Mouse (Mus musculus): ENCODE results near the gene Isyna1.

The Isyna1 gene

GRCm38 (mm10) chr8:70602139-70602811 lies 8.1 kb downstream of the Isyna1 start:
- no peak for DNase-seq (ENCODE audit: low spot score in 2 of 2)

- DNase-seq (ENCODE audit: low spot score in 2 of 2) = no peak
These were observed 10.4 kb downstream of the Isyna1 start for GRCm38 (mm10) chr8:70604558-70604957.

GRCm38 (mm10) chr8:70605871-70606779 lies 12.0 kb downstream of the Isyna1 start:
- DNase-seq (ENCODE audit: low spot score in 2 of 2) = no peak

- DNase-seq (ENCODE audit: low spot score in 2 of 2) = no peak
These were observed 12.8 kb downstream of the Isyna1 start for GRCm38 (mm10) chr8:70606780-70607602.

GRCm38 (mm10) chr8:70607603-70607897 lies 13.4 kb downstream of the Isyna1 start:
- DNase-seq (ENCODE audit: low spot score in 2 of 2) = no peak

- no peak for DNase-seq (ENCODE audit: low spot score in 2 of 2)
These were observed 13.9 kb downstream of the Isyna1 start for GRCm38 (mm10) chr8:70607898-70608748.

- DNase-seq (ENCODE audit: low spot score in 2 of 2) = no peak
These were observed 14.7 kb downstream of the Isyna1 start, which contains the start of gene Ssbp4 for GRCm38 (mm10) chr8:70608749-70609367. Gene Ssbp4, minus strand, starts transcription at chr8:70608872.

- DNase-seq (ENCODE audit: low spot score in 2 of 2) = no peak
These were observed 15.2 kb downstream of the Isyna1 start for GRCm38 (mm10) chr8:70609368-70609848.

GRCm38 (mm10) chr8:70609849-70610795 lies 15.9 kb downstream of the Isyna1 start:
- peak in 1 of 2 experiments; percentile 76 for DNase-seq (ENCODE audit: low spot score in 2 of 2)

- DNase-seq (ENCODE audit: low spot score in 2 of 2) = no peak
These were observed 16.9 kb downstream of the Isyna1 start for GRCm38 (mm10) chr8:70610796-70611771.

- DNase-seq (ENCODE audit: low spot score in 2 of 2) = peak in 1 of 2 experiments; percentile 90
These were observed 17.7 kb downstream of the Isyna1 start for GRCm38 (mm10) chr8:70611849-70612248.

GRCm38 (mm10) chr8:70613763-70614162 lies 19.6 kb downstream of the Isyna1 start:
- DNase-seq (ENCODE audit: low spot score in 2 of 2) = no peak

- no peak for DNase-seq (ENCODE audit: low spot score in 2 of 2)
These were observed 20.3 kb downstream of the Isyna1 start for GRCm38 (mm10) chr8:70614469-70614868.

GRCm38 (mm10) chr8:70615281-70615680 lies 21.1 kb downstream of the Isyna1 start:
- DNase-seq (ENCODE audit: low spot score in 2 of 2) = no peak

- DNase-seq (ENCODE audit: low spot score in 2 of 2) = no peak
These were observed 21.7 kb downstream of the Isyna1 start, which contains the start of gene Lrrc25 for GRCm38 (mm10) chr8:70615894-70616293. Gene Lrrc25, plus strand, starts transcription at chr8:70616155.

GRCm38 (mm10) chr8:70616645-70617044 lies 22.5 kb downstream of the Isyna1 start:
- DNase-seq (ENCODE audit: low spot score in 2 of 2) = no peak

GRCm38 (mm10) chr8:70617985-70618384 lies 23.8 kb downstream of the Isyna1 start:
- DNase-seq (ENCODE audit: low spot score in 2 of 2) = no peak

- DNase-seq (ENCODE audit: low spot score in 2 of 2) = no peak
These were observed 24.7 kb downstream of the Isyna1 start for GRCm38 (mm10) chr8:70618888-70619334.

Data from frontal cortex, postnatal 25 days (tissue).